Mouse (Mus musculus): ENCODE data around the gene Gm8897. TPM values are rescaled to one million over a fixed set of nuclear protein-coding genes. Genes with fewer than 3 reads are reported as not detected.
"Not testable (repeated sequence)": the region's sequence is repeated elsewhere in the genome, so short reads cannot be mapped to it uniquely, and the experiment has no call there.

The Gm8897 gene
- polyA plus RNA-seq (2014; fragmentation: Nextera tagmentation; extraction: Ambion mirVana), result not detected in 2 replicates

GRCm38 (mm10) chr5:11416118-11416517 lies at the start of gene Gm8897:
Gene Gm8897 (plus strand): TSS chr5:11416418.
- H3K4me2 ChIP-seq (ENCODE audit: low read depth, low read length); H3K9ac ChIP-seq (replicated peaks; ENCODE audit: low read length); H3K9me3 ChIP-seq (replicated peaks; ENCODE audit: control insufficient read depth, low read length); ATAC-seq (replicated peaks; ENCODE audit: insufficient number of reproducible peaks, low FRiP score, low TSS enrichment, low read depth); H3K36me3 ChIP-seq (replicated peaks; ENCODE audit: control insufficient read depth, insufficient read depth, low read depth, low read length); H3K27me3 ChIP-seq (ENCODE audit: control insufficient read depth, insufficient read depth, low read length); H3K4me3 ChIP-seq (ENCODE audit: low read depth, low read length); H3K27ac ChIP-seq (replicated peaks; ENCODE audit: low read depth, low read length); DNase-seq (ENCODE audit: low spot score); H3K4me1 ChIP-seq (ENCODE audit: control insufficient read depth, insufficient read depth, low read length): not testable (repeated sequence)
- 75% methylated on average over 2 of the region's 2 CpGs for whole genome bisulfite sequencing

- not testable (repeated sequence) for H3K9me3 ChIP-seq (replicated peaks; ENCODE audit: control insufficient read depth, low read length); H3K9ac ChIP-seq (replicated peaks; ENCODE audit: low read length); DNase-seq (ENCODE audit: low spot score); H3K27ac ChIP-seq (replicated peaks; ENCODE audit: low read depth, low read length); H3K36me3 ChIP-seq (replicated peaks; ENCODE audit: control insufficient read depth, insufficient read depth, low read depth, low read length); ATAC-seq (replicated peaks; ENCODE audit: insufficient number of reproducible peaks, low FRiP score, low TSS enrichment, low read depth); H3K4me3 ChIP-seq (ENCODE audit: low read depth, low read length); H3K4me2 ChIP-seq (ENCODE audit: low read depth, low read length); H3K4me1 ChIP-seq (ENCODE audit: control insufficient read depth, insufficient read depth, low read length); H3K27me3 ChIP-seq (ENCODE audit: control insufficient read depth, insufficient read depth, low read length)
- 80% methylated on average over 1 of the region's 1 CpGs for WGBS
These were observed 473 bp downstream of the Gm8897 start for GRCm38 (mm10) chr5:11416691-11417090.

Other genes starting within 250 kb of the Gm8897 start
- not detected in 2 replicates for gene Gm5861, start 233.3 kb upstream of the Gm8897 start, polyA plus RNA-seq (2014; fragmentation: Nextera tagmentation; extraction: Ambion mirVana)
- not detected in 2 replicates for gene Gm8890, start 160.4 kb upstream of the Gm8897 start, polyA plus RNA-seq (2014; fragmentation: Nextera tagmentation; extraction: Ambion mirVana)
- gene Speer1, start 74.9 kb upstream of the Gm8897 start, polyA plus RNA-seq (2014; fragmentation: Nextera tagmentation; extraction: Ambion mirVana), result not detected in 2 replicates
- not detected in 2 replicates for gene Gm8906, start 86.3 kb downstream of the Gm8897 start, polyA plus RNA-seq (2014; fragmentation: Nextera tagmentation; extraction: Ambion mirVana)
- gene Gm6460, start 178.5 kb downstream of the Gm8897 start, polyA plus RNA-seq (2014; fragmentation: Nextera tagmentation; extraction: Ambion mirVana), result not detected in 2 replicates